Mouse (Mus musculus) stomach, embryonic 15.5 days (tissue): ENCODE data around the gene Bik. TPM values are rescaled to one million over a fixed set of nuclear protein-coding genes. Genes with fewer than 3 reads are reported as not detected.

Experiments used
- ATAC-seq: fragments of 200-750 bp; cut with Nextera tagmentation; 2 replicates; pipeline ENCODE4 v1.8.0; 2017; ENCODE audit warnings: low read depth, moderate number of reproducible peaks, moderate TSS enrichment; ENCODE audit not compliant: insufficient read depth, low FRiP score
- H3K27ac ChIP-seq: fragments of 300-500 bp; sonication (generic); 2 replicates; pipeline ENCODE4 v1.5.1; 2015; ENCODE audit warnings: mild to moderate bottlenecking, inconsistent platforms
- H3K27me3 ChIP-seq: fragments of 300-500 bp; sonication (generic); replicated peaks from 2 replicates; pipeline ENCODE4 v1.6.1; 2015; ENCODE audit warnings: inconsistent platforms
- H3K36me3 ChIP-seq: fragments of 300-500 bp; sonication (generic); 2 replicates; pipeline ENCODE4 v1.6.1; 2015; ENCODE audit warnings: inconsistent platforms
- H3K4me1 ChIP-seq: fragments of 300-500 bp; sonication (generic); 2 replicates; pipeline ENCODE4 v1.6.1; 2015; ENCODE audit warnings: inconsistent platforms
- H3K4me2 ChIP-seq: fragments of 300-500 bp; sonication (generic); 2 replicates; pipeline ENCODE4 v1.6.1; 2015; ENCODE audit warnings: mild to moderate bottlenecking, inconsistent platforms
- H3K4me3 ChIP-seq: fragments of 300-500 bp; sonication (generic); replicated peaks from 2 replicates; pipeline ENCODE4 v1.5.1; 2015; ENCODE audit warnings: inconsistent platforms
- H3K9ac ChIP-seq: fragments of 300-500 bp; sonication (generic); 2 replicates; pipeline ENCODE4 v1.6.1; 2015; ENCODE audit warnings: inconsistent platforms
- H3K9me3 ChIP-seq: fragments of 300-500 bp; sonication (generic); 2 replicates; pipeline ENCODE4 v1.6.1; 2016; ENCODE audit warnings: inconsistent platforms
- WGBS: fragments of 180-500 bp; shearing (Covaris S2); methylation state at CpG from one replicate; pipeline ENCODE4 v1.1.7; 2015; 5-methylcytosine and 5-hydroxymethylcytosine counted together
- polyA plus RNA-seq: library from polyadenylated mRNA; unstranded; fragments of >200 nt; fragmentation: Nextera tagmentation; extraction: Ambion mirVana; gene quantifications from 2 replicates; pipeline ENCODE4 v1.2.1, GENCODE M21; 2015

Gene Bik
- polyA plus RNA-seq, 1 experiment from 2014 or later, result 5.8 TPM

DNA sequence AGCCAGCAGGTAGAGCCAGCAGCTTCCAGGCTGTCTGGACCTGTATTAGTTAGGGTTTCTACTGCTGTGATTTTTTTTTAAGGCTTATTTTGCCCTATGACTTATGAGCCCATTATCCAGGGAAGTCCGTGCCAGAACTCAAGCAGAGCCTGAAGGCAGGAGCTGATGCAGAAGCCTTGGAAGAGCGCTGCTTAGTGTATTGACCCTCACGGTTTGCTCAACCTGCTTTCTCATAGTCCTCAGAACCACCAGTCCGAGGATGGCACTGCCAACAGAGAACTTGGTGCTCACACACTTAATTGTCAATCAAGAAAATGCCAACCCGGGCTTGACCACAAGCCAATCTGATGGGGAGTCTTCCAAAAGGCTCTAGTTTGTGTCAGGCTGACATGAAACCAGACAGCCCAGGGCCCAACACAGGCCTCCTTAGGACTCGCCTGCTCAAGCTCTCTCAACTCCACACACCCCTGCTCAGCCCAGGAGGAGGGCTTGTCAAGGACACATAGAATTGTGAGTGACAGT, 5.7 kb upstream of the Bik start:
- ATAC-seq, result no peak
- Histone ChIP-seq H3K27ac (no peak overlapping the region), H3K36me3 (no peaks in the 10 kb centered on the region), H3K4me1 (peaks cover 21% of the 10 kb centered on the region), H3K9ac (no peak overlapping the region), H3K4me3 (no peak overlapping the region), H3K9me3 (no peaks in the 10 kb centered on the region), H3K4me2 (no peak overlapping the region), H3K27me3 (peaks cover 11% of the 10 kb centered on the region)
- whole genome bisulfite sequencing, result 77% methylated on average over 6 of the region's 6 CpGs

DNA sequence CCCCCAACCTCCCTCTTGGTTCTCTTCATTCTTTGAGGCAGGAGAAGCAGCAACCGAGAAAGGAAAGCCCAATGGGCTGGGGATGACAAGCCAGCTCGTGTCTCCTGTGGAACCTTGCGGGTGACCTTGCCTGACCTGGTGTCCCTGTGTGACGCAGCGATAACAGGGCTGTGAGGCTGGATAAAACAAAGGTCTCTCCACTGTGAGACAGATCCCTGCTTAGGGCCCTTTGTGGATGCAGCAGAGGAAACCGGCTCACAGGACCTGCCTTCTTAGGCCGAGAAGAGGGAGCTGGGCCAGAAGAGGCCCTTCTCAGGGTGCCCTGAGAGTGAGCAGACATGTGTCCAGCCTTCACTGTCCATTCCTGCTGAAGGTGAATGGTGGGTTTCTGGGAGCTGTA, 3.5 kb upstream of the Bik start:
- H3K36me3 ChIP-seq, result no peaks in the 10 kb centered on the region
- H3K27me3 ChIP-seq, result peaks cover 34% of the 10 kb centered on the region
- peaks cover 34% of the 10 kb centered on the region for H3K4me1 ChIP-seq
- WGBS, result 23% methylated on average over 7 of the region's 7 CpGs
- H3K27ac ChIP-seq, result no peak overlapping the region
- no peak overlapping the region for H3K4me3 ChIP-seq
- H3K9ac ChIP-seq, result no peak overlapping the region
- no peaks in the 10 kb centered on the region for H3K9me3 ChIP-seq
- H3K4me2 ChIP-seq, result no peak overlapping the region
- no peak for ATAC-seq

DNA sequence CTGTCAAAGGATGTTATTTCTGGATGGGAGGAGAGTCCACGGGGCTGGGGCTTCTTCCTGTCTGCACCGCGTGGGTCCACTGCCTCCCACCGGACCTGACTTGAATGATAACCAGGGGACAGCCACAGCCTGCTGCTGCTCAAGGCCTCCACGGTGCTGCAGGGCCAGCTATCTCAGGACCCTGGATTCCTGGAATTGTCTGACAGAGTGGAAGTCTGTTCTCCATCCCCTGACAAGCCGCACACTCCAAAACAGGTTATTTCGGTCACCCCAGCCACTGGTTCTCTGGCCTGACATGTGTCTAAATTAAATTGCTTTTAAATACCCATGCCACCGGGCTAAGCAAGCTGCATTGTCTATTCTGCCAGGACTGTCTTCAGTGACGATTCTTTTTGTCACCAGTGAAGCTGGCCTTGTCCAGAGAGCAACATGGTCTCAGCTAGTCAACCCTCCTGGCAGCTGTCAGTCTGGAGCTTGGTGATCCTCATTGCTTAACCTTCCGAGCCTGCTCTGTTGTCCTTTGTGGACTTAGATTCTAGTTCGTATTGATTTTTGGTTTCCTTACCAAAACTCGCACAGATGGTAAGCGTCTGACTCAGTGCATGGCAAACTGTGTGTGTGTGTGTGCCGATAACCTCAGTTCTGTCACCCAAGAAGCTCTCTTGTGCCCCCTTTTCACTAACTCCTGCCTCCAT, 2.9 kb upstream of the Bik start:
- Histone ChIP-seq H3K9me3 (no peaks in the 10 kb centered on the region), H3K36me3 (no peaks in the 10 kb centered on the region), H3K9ac (no peak overlapping the region), H3K4me1 (peaks cover 29% of the 10 kb centered on the region), H3K27me3 (peaks cover 35% of the 10 kb centered on the region), H3K27ac (no peak overlapping the region), H3K4me3 (no peak overlapping the region), H3K4me2 (no peak overlapping the region)
- ATAC-seq, result no peak
- 50% methylated on average over 14 of the region's 14 CpGs for WGBS

DNA sequence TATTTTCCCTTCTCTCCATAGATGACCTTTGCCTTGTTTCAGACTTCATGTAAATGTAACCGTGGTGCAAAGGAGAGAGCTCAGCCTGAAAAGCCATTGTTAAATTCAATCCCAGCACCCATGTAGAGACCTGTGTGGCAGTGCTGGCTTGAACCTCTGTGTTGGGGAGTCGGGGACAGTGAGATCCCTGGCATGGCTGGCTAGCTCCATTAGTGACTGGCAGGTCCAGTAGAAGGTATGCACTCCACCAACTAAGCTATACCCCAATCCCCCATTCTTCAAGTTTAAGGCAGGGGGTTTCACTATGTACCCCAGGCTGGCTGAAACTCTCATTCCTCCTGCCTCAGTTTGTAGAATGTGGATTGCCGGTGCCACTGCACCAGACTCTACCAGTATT, 2.3 kb upstream of the Bik start:
- WGBS, result 75% methylated on average over 3 of the region's 3 CpGs
- ATAC-seq, result no peak
- peaks cover 35% of the 10 kb centered on the region for H3K27me3 ChIP-seq
- no peak overlapping the region for H3K27ac ChIP-seq
- H3K9me3 ChIP-seq, result no peaks in the 10 kb centered on the region
- no peak overlapping the region for H3K4me3 ChIP-seq
- H3K4me1 ChIP-seq, result peaks cover 27% of the 10 kb centered on the region
- no peaks in the 10 kb centered on the region for H3K36me3 ChIP-seq
- no peak overlapping the region for H3K4me2 ChIP-seq
- H3K9ac ChIP-seq, result no peak overlapping the region

DNA sequence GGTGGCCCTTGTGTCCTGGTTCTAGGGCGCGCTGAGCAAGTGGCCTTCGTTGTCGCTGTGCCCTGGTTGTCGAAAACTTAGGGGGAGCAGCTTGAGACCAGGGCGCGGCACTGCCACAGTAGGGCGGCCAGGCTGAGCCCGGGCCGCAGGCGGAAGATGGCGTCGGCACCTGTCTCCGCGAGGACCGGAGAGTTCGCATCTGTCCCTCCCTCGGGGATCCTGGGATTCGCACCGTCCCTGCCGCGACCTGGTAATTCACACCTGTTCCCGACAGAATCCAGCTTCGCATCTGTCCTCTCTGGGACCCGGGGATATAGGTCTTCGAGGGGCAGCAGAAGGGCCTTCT, 403 bp downstream of the Bik start:
- H3K27ac ChIP-seq, result no peak overlapping the region
- WGBS, result 1% methylated on average over 26 of the region's 26 CpGs
- H3K36me3 ChIP-seq, result no peaks in the 10 kb centered on the region
- H3K9me3 ChIP-seq, result no peaks in the 10 kb centered on the region
- peaks cover 35% of the 10 kb centered on the region for H3K27me3 ChIP-seq
- H3K9ac ChIP-seq, result peak overlapping the region; percentile 29; the same call in 1 of the 2 replicates
- H3K4me1 ChIP-seq, result peaks cover 30% of the 10 kb centered on the region
- H3K4me3 ChIP-seq, result peak overlapping the region; percentile 54
- H3K4me2 ChIP-seq, result peak overlapping the region; percentile 97
- ATAC-seq, result no peak

DNA sequence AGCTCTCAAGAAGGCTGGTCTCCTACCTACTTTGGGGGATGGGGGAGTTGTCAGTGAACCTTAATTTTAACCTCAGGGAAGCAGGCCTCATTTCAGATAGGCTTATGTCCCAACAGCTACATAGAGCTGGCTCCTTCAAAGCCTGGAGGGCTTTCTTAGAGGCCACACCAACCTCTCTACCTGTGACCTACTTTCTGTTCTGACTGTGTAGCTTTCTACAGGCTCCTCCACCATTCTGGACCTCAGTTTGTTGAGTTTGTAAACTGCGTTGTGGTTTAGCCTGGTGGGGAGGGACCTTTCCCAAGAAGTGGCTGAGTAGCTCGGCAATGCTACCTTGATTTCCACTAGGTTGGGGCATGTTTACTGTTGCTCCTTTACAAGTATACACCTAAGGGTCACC, 1.1 kb downstream of the Bik start:
- peaks cover 35% of the 10 kb centered on the region for H3K27me3 ChIP-seq
- H3K9me3 ChIP-seq, result no peaks in the 10 kb centered on the region
- WGBS, result 72% methylated on average over 2 of the region's 2 CpGs
- H3K36me3 ChIP-seq, result no peaks in the 10 kb centered on the region
- ATAC-seq, result no peak
- H3K4me3 ChIP-seq, result peak overlapping the region; percentile 54; the same call in 1 of the 2 replicates
- H3K9ac ChIP-seq, result no peak overlapping the region
- H3K4me2 ChIP-seq, result peak overlapping the region; percentile 97
- H3K27ac ChIP-seq, result no peak overlapping the region
- peaks cover 30% of the 10 kb centered on the region for H3K4me1 ChIP-seq

DNA sequence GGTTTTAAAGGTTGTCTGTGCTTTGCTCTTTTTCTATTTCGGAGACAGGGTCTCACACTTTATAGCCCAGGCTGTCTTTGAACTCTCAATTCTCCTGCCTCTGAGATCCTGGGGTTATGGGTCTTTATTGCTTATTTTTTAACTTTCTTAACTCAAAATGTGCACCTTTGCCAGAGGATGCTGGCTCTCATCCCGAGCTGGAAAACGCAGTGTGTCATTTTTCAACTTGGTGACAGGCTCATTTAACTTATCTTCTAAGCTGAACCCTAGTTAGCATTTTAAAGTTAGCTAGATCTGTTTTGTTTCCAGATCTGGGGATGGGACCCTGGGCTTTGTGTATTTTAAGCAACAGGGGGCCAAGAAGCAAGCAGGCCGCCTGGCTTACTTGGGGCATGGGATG, 2.2 kb downstream of the Bik start:
- H3K9me3 ChIP-seq, result no peaks in the 10 kb centered on the region
- 52% methylated on average over 4 of the region's 4 CpGs for WGBS

DNA sequence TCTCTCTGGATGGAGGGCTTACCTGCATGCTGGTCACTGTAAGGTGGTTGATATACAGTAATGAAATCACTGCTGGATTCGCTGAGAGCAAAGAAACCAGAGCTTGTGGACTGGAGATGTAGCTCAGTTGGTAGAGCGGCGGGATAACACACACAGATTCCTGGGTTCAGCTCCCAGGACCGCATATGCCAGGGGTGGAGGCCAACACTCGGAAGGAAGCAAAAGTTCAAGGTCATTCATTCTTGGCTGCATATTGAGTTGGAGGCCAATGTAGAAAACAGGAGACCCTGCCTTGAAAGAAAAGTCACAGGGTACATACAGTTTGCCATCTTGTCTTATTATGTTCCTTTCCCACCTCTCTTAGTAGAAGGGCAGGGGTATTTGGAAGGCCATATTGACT, 3.1 kb downstream of the Bik start:
- no peaks in the 10 kb centered on the region for H3K9me3 ChIP-seq
- H3K4me1 ChIP-seq, result peaks cover 20% of the 10 kb centered on the region
- no peak overlapping the region for H3K9ac ChIP-seq
- WGBS, result 82% methylated on average over 5 of the region's 5 CpGs
- no peak overlapping the region for H3K4me3 ChIP-seq
- no peak overlapping the region; the same call in 1 of the 2 replicates for H3K27ac ChIP-seq
- no peak for ATAC-seq
- H3K4me2 ChIP-seq, result no peak overlapping the region
- peaks cover 32% of the 10 kb centered on the region for H3K27me3 ChIP-seq
- no peaks in the 10 kb centered on the region for H3K36me3 ChIP-seq

More for the DNA sequence above, 2.2 kb downstream of the Bik start:
- Histone ChIP-seq H3K27ac (no peak overlapping the region), H3K4me2 (no peak overlapping the region), H3K4me3 (no peak overlapping the region), H3K27me3 (peaks cover 35% of the 10 kb centered on the region), H3K36me3 (no peaks in the 10 kb centered on the region), H3K9ac (no peak overlapping the region), H3K4me1 (peaks cover 22% of the 10 kb centered on the region)
- ATAC-seq, result no peak

DNA sequence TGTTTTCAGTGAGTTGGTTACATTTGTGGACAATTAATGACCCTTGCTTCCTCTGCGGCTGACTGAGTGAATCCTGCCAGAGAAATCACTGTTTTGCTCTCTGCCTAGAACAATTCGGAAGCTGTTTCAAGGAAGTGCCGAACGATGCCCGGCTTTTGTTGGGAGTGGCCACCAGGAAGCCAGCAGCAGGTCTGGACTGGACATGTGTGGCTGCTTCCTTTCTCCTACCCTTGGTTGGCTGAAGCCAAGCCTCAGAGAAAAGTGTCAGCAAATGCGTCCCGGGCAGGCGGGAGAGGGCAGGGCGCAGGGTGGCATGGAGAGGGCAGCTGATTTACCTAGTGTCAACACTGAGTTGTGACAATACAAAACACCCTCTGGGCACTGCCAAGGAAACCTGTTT, 3.6 kb downstream of the Bik start:
- Histone ChIP-seq H3K4me1 (peaks cover 20% of the 10 kb centered on the region), H3K4me2 (no peak overlapping the region), H3K9ac (no peak overlapping the region), H3K27me3 (peaks cover 30% of the 10 kb centered on the region), H3K9me3 (no peaks in the 10 kb centered on the region), H3K4me3 (no peak overlapping the region), H3K36me3 (no peaks in the 10 kb centered on the region), H3K27ac (peak overlapping the region; percentile 65; the same call in 1 of the 2 replicates)
- no peak for ATAC-seq
- WGBS, result 69% methylated on average over 9 of the region's 9 CpGs

DNA sequence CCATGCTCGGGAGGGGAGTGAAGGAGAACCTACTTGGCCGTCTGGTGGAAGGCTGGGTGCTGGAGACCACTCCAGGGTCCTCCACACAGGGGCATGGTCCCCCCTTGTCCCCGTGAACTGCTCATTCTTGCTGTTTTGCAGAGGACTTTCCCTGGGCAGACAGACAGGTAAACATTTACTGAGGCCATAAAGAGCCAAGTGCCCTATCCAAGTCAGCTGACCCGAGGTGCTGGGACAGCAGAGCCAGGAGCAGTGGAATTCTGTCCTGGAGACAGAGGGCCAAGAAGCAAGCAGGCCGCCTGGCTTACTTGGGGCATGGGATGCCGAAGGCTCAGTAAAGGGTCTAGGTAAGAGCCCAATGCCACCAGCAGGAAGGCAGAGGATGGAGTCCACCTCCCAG, 4.0 kb downstream of the Bik start:
- 58% methylated on average over 6 of the region's 6 CpGs for WGBS
- ATAC-seq, result no peak
- Histone ChIP-seq H3K4me2 (no peak overlapping the region), H3K4me1 (peaks cover 19% of the 10 kb centered on the region), H3K36me3 (no peaks in the 10 kb centered on the region), H3K27ac (peak overlapping the region; percentile 65), H3K27me3 (peaks cover 26% of the 10 kb centered on the region), H3K9me3 (no peaks in the 10 kb centered on the region), H3K4me3 (no peak overlapping the region), H3K9ac (no peak overlapping the region)

DNA sequence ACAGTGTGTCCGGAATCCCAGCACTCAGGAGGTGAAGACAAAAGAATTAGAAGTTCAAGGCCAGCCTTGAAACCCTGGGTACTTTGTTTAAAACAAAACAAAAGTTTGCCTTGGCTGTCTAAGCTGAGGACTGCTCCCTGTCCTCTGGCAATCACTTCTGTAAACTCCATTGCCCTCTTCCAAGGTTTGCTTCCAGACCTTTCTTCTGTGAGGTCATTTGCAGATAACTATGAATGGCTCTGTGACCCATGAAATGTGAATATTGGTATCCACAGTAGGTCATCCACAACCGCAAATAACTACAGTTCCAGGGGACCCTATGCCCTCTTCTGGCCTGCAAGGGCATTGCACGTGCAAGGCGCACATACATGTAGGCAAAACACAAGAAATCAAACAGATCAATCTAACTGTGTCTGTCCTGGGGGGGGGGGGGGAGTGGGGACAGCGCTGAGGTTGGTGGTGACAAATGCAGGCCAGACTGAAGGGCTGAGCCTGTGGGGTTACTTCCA, 5.4 kb downstream of the Bik start:
- H3K27me3 ChIP-seq, result peaks cover 12% of the 10 kb centered on the region
- no peak overlapping the region for H3K9ac ChIP-seq
- no peaks in the 10 kb centered on the region for H3K36me3 ChIP-seq
- no peak overlapping the region for H3K4me2 ChIP-seq
- 82% methylated on average over 5 of the region's 5 CpGs for WGBS
- no peak for ATAC-seq
- no peak overlapping the region for H3K4me3 ChIP-seq
- no peak overlapping the region for H3K27ac ChIP-seq
- peaks cover 6% of the 10 kb centered on the region; the same call in 1 of the 2 replicates for H3K4me1 ChIP-seq
- no peaks in the 10 kb centered on the region for H3K9me3 ChIP-seq

DNA sequence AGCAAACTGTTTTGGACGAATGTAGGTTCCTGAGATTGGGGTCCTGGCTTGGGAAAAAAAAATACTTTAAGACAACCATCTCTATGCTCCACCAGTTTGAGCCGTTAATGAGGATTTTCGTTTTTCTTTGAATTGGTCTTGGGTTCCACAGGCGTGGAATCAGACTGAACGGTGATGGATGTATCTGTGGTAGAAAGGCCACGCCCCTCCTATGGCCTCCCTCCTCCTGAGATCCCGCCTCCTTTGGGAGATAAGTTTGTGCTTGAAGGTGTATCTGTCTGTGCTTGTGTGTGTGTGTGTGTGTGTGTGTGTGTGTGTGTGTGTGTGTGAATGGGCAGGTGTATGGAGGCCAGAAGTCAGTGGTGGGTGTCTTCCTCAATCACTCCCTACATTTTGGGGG, 5.9 kb downstream of the Bik start:
- Histone ChIP-seq H3K27me3 (peaks cover 6% of the 10 kb centered on the region), H3K4me3 (no peak overlapping the region), H3K36me3 (no peaks in the 10 kb centered on the region), H3K4me1 (0 out of 2 replicates have a peak, but pooled peaks cover 3% of the 10 kb centered on the region), H3K4me2 (no peak overlapping the region), H3K9ac (no peak overlapping the region), H3K9me3 (no peaks in the 10 kb centered on the region), H3K27ac (no peak overlapping the region)
- ATAC-seq, result no peak
- 69% methylated on average over 7 of the region's 7 CpGs for WGBS
